Mouse (Mus musculus) cerebellum, adult 2 months (tissue): ENCODE measurements around the gene Ranbp1.
A peak's percentile ranks its signal among the peaks of the same experiment; 100 is the strongest.

Experiments
- CTCF ChIP-seq: fragments of 200-500 bp; IDR thresholded peaks from 2 replicates; pipeline ENCODE4 v1.5.1; 2011; ENCODE audit warnings: low read depth, mild to moderate bottlenecking, control low read depth, low read length, moderate library complexity, borderline replicate concordance; ENCODE audit not compliant: insufficient read depth
- POLR2A ChIP-seq: fragments of 200-500 bp; IDR thresholded peaks from 2 replicates; pipeline ENCODE4 v1.6.1; 2011; ENCODE audit warnings: low read length, control low read depth, borderline replicate concordance; ENCODE audit not compliant: insufficient read depth

- peak; percentile 19; the same call in 1 of the 2 replicates for TF ChIP-seq CTCF
- no peak for TF ChIP-seq POLR2A
Observed at GRCm38 (mm10) chr16:18221543-18221898, 27.0 kb downstream of the Ranbp1 start.
